Mouse (Mus musculus) spleen, adult 2 months (tissue): ENCODE data around the gene Mpv17. TPM values are rescaled to one million over a fixed set of nuclear protein-coding genes. Genes with fewer than 3 reads are reported as not detected.

Source experiments
- DNase-seq, 2 experiments: peaks; one replicate each; pipeline versions ENCODE4 v3.0.0 to v3.0.0-alpha.2; 2012 to 2021; ENCODE audit warnings: low spot score in 2 of 2, low read depth in 1 of 2
- H3K27ac ChIP-seq: fragments of 200-500 bp; 2 replicates; pipeline ENCODE4 v1.5.1; 2012; ENCODE audit warnings: low read length, inconsistent platforms; ENCODE audit not compliant: insufficient read depth
- H3K27me3 ChIP-seq: fragments of 200-500 bp; 2 replicates; pipeline ENCODE4 v1.6.1; 2012; ENCODE audit warnings: mild to moderate bottlenecking, moderate library complexity, low read length, inconsistent platforms; ENCODE audit not compliant: control insufficient read depth, insufficient read depth
- H3K36me3 ChIP-seq: fragments of 200-500 bp; 2 replicates; pipeline ENCODE4 v1.6.1; 2012; ENCODE audit warnings: mild to moderate bottlenecking, low read length, inconsistent platforms; ENCODE audit not compliant: control insufficient read depth, insufficient read depth
- H3K4me1 ChIP-seq: fragments of 200-500 bp; 2 replicates; pipeline ENCODE4 v1.6.1; 2011; ENCODE audit warnings: inconsistent platforms; ENCODE audit not compliant: control insufficient read depth, insufficient read depth, insufficient read length
- H3K4me3 ChIP-seq: fragments of 200-500 bp; 2 replicates; pipeline ENCODE4 v1.5.1; 2011; ENCODE audit warnings: mild to moderate bottlenecking, inconsistent platforms; ENCODE audit not compliant: insufficient read depth, insufficient read length; ENCODE audit errors: extremely low read depth
- CTCF ChIP-seq: fragments of 200-500 bp; IDR thresholded peaks from 2 replicates; pipeline ENCODE4 v1.5.1; 2011; ENCODE audit warnings: mild to moderate bottlenecking, inconsistent platforms; ENCODE audit not compliant: insufficient read depth, insufficient read length, insufficient replicate concordance; ENCODE audit errors: extremely low read depth
- POLR2A ChIP-seq: fragments of 200-500 bp; IDR thresholded peaks from 2 replicates; pipeline ENCODE4 v1.6.1; 2011; ENCODE audit warnings: low read depth, low read length, inconsistent platforms
- WGBS: fragments of 180-500 bp; shearing (Covaris S2); methylation state at CpG from one replicate; pipeline ENCODE4 v1.1.7; 2018; 5-methylcytosine and 5-hydroxymethylcytosine counted together
- polyA plus RNA-seq: library from polyadenylated mRNA; depleted of rRNA; stranded (reverse); fragments of >200 nt; gene quantifications from 2 replicates; pipeline ENCODE4 v1.2.3, GENCODE M21; 2012

The Mpv17 gene
- polyA plus RNA-seq, 1 experiment: 34.9 TPM

GRCm38 (mm10) chr5:31198616-31199320 lies 44.7 kb upstream of the Mpv17 start:
- Histone ChIP-seq H3K4me1 (peaks cover 13% of the 10 kb centered on the region), H3K27ac (no peak overlapping the region), H3K4me3 (no peak overlapping the region), H3K36me3 (peaks cover 53% of the 10 kb centered on the region), H3K27me3 (no peaks in the 10 kb centered on the region)
- DNase-seq: no peak
- TF ChIP-seq POLR2A: no peak
- no peak for TF ChIP-seq CTCF
- 90% methylated on average over 5 of the region's 5 CpGs for WGBS

- 88% methylated on average over 9 of the region's 9 CpGs for WGBS
- H3K36me3 ChIP-seq: peaks cover 53% of the 10 kb centered on the region
- H3K27ac ChIP-seq: no peak overlapping the region
- H3K4me3 ChIP-seq: no peak overlapping the region
- DNase-seq: no peak
- H3K27me3 ChIP-seq: no peaks in the 10 kb centered on the region
- no peak for TF ChIP-seq POLR2A
- no peak for TF ChIP-seq CTCF
- H3K4me1 ChIP-seq: peaks cover 14% of the 10 kb centered on the region
Observed at GRCm38 (mm10) chr5:31198170-31198569, 44.1 kb upstream of the Mpv17 start.

- no peaks in the 10 kb centered on the region for H3K27me3 ChIP-seq
- 90% methylated on average over 12 of the region's 12 CpGs for WGBS
- no peak for DNase-seq
- TF ChIP-seq CTCF (no peak), POLR2A (no peak)
- peaks cover 50% of the 10 kb centered on the region for H3K36me3 ChIP-seq
- no peak overlapping the region for H3K4me3 ChIP-seq
- H3K4me1 ChIP-seq: peaks cover 11% of the 10 kb centered on the region
- H3K27ac ChIP-seq: no peak overlapping the region
Observed at GRCm38 (mm10) chr5:31197072-31197471, 43.0 kb upstream of the Mpv17 start.

GRCm38 (mm10) chr5:31196207-31196606 lies 42.2 kb upstream of the Mpv17 start:
- no peak overlapping the region for H3K27ac ChIP-seq
- H3K36me3 ChIP-seq: peaks cover 50% of the 10 kb centered on the region
- H3K4me3 ChIP-seq: no peak overlapping the region
- TF ChIP-seq POLR2A (no peak), CTCF (no peak)
- DNase-seq: no peak
- peaks cover 15% of the 10 kb centered on the region for H3K4me1 ChIP-seq
- 95% methylated on average over 10 of the region's 10 CpGs for WGBS
- H3K27me3 ChIP-seq: no peaks in the 10 kb centered on the region

GRCm38 (mm10) chr5:31195671-31196070 lies 41.6 kb upstream of the Mpv17 start:
- Histone ChIP-seq H3K4me3 (no peak overlapping the region), H3K27ac (no peak overlapping the region), H3K27me3 (no peaks in the 10 kb centered on the region), H3K36me3 (peaks cover 53% of the 10 kb centered on the region), H3K4me1 (peaks cover 14% of the 10 kb centered on the region)
- DNase-seq: no peak
- 90% methylated on average over 4 of the region's 4 CpGs for WGBS
- TF ChIP-seq CTCF (no peak), POLR2A (no peak)

GRCm38 (mm10) chr5:31194486-31195485 lies 40.7 kb upstream of the Mpv17 start:
- no peak for DNase-seq
- WGBS: 91% methylated on average over 16 of the region's 16 CpGs
- H3K4me1 ChIP-seq: peaks cover 7% of the 10 kb centered on the region; the same call in 1 of the 2 replicates
- no peak overlapping the region for H3K27ac ChIP-seq
- no peak for TF ChIP-seq POLR2A
- no peak for TF ChIP-seq CTCF
- H3K4me3 ChIP-seq: no peak overlapping the region
- no peaks in the 10 kb centered on the region for H3K27me3 ChIP-seq
- H3K36me3 ChIP-seq: peaks cover 52% of the 10 kb centered on the region
